Mouse (Mus musculus) MEL (cell line): ENCODE measurements around the gene Abcc1.

Experiments used
- E2F4 ChIP-seq: IDR thresholded peaks from 2 replicates; pipeline ENCODE4 v1.6.1; 2011; ENCODE audit warnings: low read depth, low read length, improper control_type of control experiment, borderline replicate concordance
- GATA1 ChIP-seq: IDR thresholded peaks from 2 replicates; pipeline ENCODE4 v1.6.1; 2011; ENCODE audit warnings: low read depth, low read length, improper control_type of control experiment
- MYB ChIP-seq: IDR thresholded peaks from 2 replicates; pipeline ENCODE4 v1.6.1; 2011; ENCODE audit warnings: mild to moderate bottlenecking, low read depth, low read length, improper control_type of control experiment
- UBTF ChIP-seq: IDR thresholded peaks from 2 replicates; pipeline ENCODE4 v1.6.1; 2012; ENCODE audit warnings: low read depth, mild to moderate bottlenecking, inconsistent platforms, low read length, improper control_type of control experiment, moderate library complexity, borderline replicate concordance; ENCODE audit not compliant: insufficient read depth

- TF ChIP-seq MYB, result no peak
- no peak for TF ChIP-seq UBTF
- no peak for TF ChIP-seq GATA1
- no peak for TF ChIP-seq E2F4
Observed at GRCm38 (mm10) chr16:14415206-14415605, 53.8 kb downstream of the Abcc1 start.
